Mouse (Mus musculus): ENCODE measurements around the gene Cadm1. TPM values are rescaled to one million over a fixed set of nuclear protein-coding genes. Genes with fewer than 3 reads are reported as not detected.

Cadm1 gene
- polyA plus RNA-seq, 1 experiment: 4.0 TPM

- Histone ChIP-seq H3K4me3 (replicated peaks; ENCODE audit: control insufficient read depth, low read depth, low read length) (no peak overlapping the region), H3K4me1 (ENCODE audit: control insufficient read depth, insufficient read depth, low read length) (no peaks in the 10 kb centered on the region), H3K27ac (ENCODE audit: control insufficient read depth, insufficient read depth, low read depth, low read length, poor library complexity) (no peak overlapping the region)
- WGBS: 25% methylated on average over 8 of the region's 8 CpGs
- TF ChIP-seq CTCF (IDR thresholded peaks at IDR 0.05; ENCODE audit: control insufficient read depth, insufficient read depth, low read length) (no peak), POLR2A (IDR thresholded peaks at IDR 0.05; ENCODE audit: borderline replicate concordance, control insufficient read depth, low read depth, low read length) (no peak)
Measured at GRCm38 (mm10) chr9:47514318-47514717, 15.7 kb upstream of the Cadm1 start.

DNA sequence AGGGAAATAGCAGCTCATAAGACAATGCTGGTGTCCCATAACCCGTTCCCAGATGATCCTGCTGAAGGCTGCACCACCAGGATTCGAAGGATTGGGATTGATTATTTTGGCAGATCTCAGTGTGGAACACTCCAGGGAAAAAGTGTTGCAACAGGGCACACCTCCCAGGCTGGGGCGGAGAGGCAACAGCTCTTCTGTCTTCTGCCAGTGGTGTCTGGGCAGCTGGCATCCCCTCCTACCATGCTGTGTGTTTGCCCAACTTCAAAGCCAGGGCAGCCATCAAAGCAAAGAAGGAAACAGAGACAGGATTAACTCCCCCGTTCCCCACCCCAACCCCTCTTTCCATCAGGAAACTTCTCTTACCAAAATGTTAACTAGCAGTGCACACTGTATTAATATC lies 13.7 kb upstream of the Cadm1 start:
- no peak overlapping the region for H3K27ac ChIP-seq (ENCODE audit: control insufficient read depth, insufficient read depth, low read depth, low read length, poor library complexity)
- no peaks in the 10 kb centered on the region for H3K4me1 ChIP-seq (ENCODE audit: control insufficient read depth, insufficient read depth, low read length)
- TF ChIP-seq POLR2A (IDR thresholded peaks at IDR 0.05; ENCODE audit: borderline replicate concordance, control insufficient read depth, low read depth, low read length): no peak
- TF ChIP-seq CTCF (IDR thresholded peaks at IDR 0.05; ENCODE audit: control insufficient read depth, insufficient read depth, low read length): no peak
- 47% methylated on average over 4 of the region's 4 CpGs for WGBS
- H3K4me3 ChIP-seq (replicated peaks; ENCODE audit: control insufficient read depth, low read depth, low read length): no peak overlapping the region

- TF ChIP-seq CTCF (IDR thresholded peaks at IDR 0.05; ENCODE audit: control insufficient read depth, insufficient read depth, low read length) (no peak), POLR2A (IDR thresholded peaks at IDR 0.05; ENCODE audit: borderline replicate concordance, control insufficient read depth, low read depth, low read length) (no peak)
- H3K4me3 ChIP-seq (replicated peaks; ENCODE audit: control insufficient read depth, low read depth, low read length): no peak overlapping the region
- WGBS: 90% methylated on average over 9 of the region's 9 CpGs
- H3K27ac ChIP-seq (ENCODE audit: control insufficient read depth, insufficient read depth, low read depth, low read length, poor library complexity): no peak overlapping the region
- no peaks in the 10 kb centered on the region for H3K4me1 ChIP-seq (ENCODE audit: control insufficient read depth, insufficient read depth, low read length)
Measured at GRCm38 (mm10) chr9:47527290-47527689, 2.7 kb upstream of the Cadm1 start.

GRCm38 (mm10) chr9:47527741-47528140 lies 2.2 kb upstream of the Cadm1 start:
- WGBS: 78% methylated on average over 5 of the region's 5 CpGs
- no peak overlapping the region for H3K27ac ChIP-seq (ENCODE audit: control insufficient read depth, insufficient read depth, low read depth, low read length, poor library complexity)
- TF ChIP-seq CTCF (IDR thresholded peaks at IDR 0.05; ENCODE audit: control insufficient read depth, insufficient read depth, low read length) (no peak), POLR2A (IDR thresholded peaks at IDR 0.05; ENCODE audit: borderline replicate concordance, control insufficient read depth, low read depth, low read length) (no peak)
- no peaks in the 10 kb centered on the region for H3K4me1 ChIP-seq (ENCODE audit: control insufficient read depth, insufficient read depth, low read length)
- H3K4me3 ChIP-seq (replicated peaks; ENCODE audit: control insufficient read depth, low read depth, low read length): no peak overlapping the region

- Histone ChIP-seq H3K27ac (ENCODE audit: control insufficient read depth, insufficient read depth, low read depth, low read length, poor library complexity) (no peak overlapping the region), H3K4me3 (replicated peaks; ENCODE audit: control insufficient read depth, low read depth, low read length) (no peak overlapping the region), H3K4me1 (ENCODE audit: control insufficient read depth, insufficient read depth, low read length) (no peaks in the 10 kb centered on the region)
- WGBS: 9% methylated on average over 11 of the region's 11 CpGs
- no peak for TF ChIP-seq POLR2A (IDR thresholded peaks at IDR 0.05; ENCODE audit: borderline replicate concordance, control insufficient read depth, low read depth, low read length)
- TF ChIP-seq CTCF (IDR thresholded peaks at IDR 0.05; ENCODE audit: control insufficient read depth, insufficient read depth, low read length): no peak
Measured at GRCm38 (mm10) chr9:47529182-47529581, 791 bp upstream of the Cadm1 start.

GRCm38 (mm10) chr9:47530544-47530921 lies 560 bp downstream of the Cadm1 start:
- Histone ChIP-seq H3K4me3 (replicated peaks; ENCODE audit: control insufficient read depth, low read depth, low read length) (no peak overlapping the region), H3K4me1 (ENCODE audit: control insufficient read depth, insufficient read depth, low read length) (no peaks in the 10 kb centered on the region), H3K27ac (ENCODE audit: control insufficient read depth, insufficient read depth, low read depth, low read length, poor library complexity) (no peak overlapping the region)
- no peak for TF ChIP-seq POLR2A (IDR thresholded peaks at IDR 0.05; ENCODE audit: borderline replicate concordance, control insufficient read depth, low read depth, low read length)
- TF ChIP-seq CTCF (IDR thresholded peaks at IDR 0.05; ENCODE audit: control insufficient read depth, insufficient read depth, low read length): no peak
- under 1% methylated on average over 28 of the region's 30 CpGs for WGBS

- no peak for TF ChIP-seq POLR2A (IDR thresholded peaks at IDR 0.05; ENCODE audit: borderline replicate concordance, control insufficient read depth, low read depth, low read length)
- WGBS: 2% methylated on average over 110 of the region's 110 CpGs
- Histone ChIP-seq H3K27ac (ENCODE audit: control insufficient read depth, insufficient read depth, low read depth, low read length, poor library complexity) (no peak overlapping the region; the same call in 1 of the 2 replicates), H3K4me1 (ENCODE audit: control insufficient read depth, insufficient read depth, low read length) (no peaks in the 10 kb centered on the region), H3K4me3 (replicated peaks; ENCODE audit: control insufficient read depth, low read depth, low read length) (no peak overlapping the region)
Measured at GRCm38 (mm10) chr9:47530922-47531850, 1.2 kb downstream of the Cadm1 start.

GRCm38 (mm10) chr9:47532215-47532865 lies 2.4 kb downstream of the Cadm1 start:
- WGBS: 8% methylated on average over 20 of the region's 20 CpGs
- Histone ChIP-seq H3K4me3 (replicated peaks; ENCODE audit: control insufficient read depth, low read depth, low read length) (no peak overlapping the region), H3K27ac (ENCODE audit: control insufficient read depth, insufficient read depth, low read depth, low read length, poor library complexity) (no peak overlapping the region)

More at GRCm38 (mm10) chr9:47532215-47532865, 2.4 kb downstream of the Cadm1 start:
- H3K4me1 ChIP-seq (ENCODE audit: control insufficient read depth, insufficient read depth, low read length): no peaks in the 10 kb centered on the region
- TF ChIP-seq CTCF (IDR thresholded peaks at IDR 0.05; ENCODE audit: control insufficient read depth, insufficient read depth, low read length) (no peak), POLR2A (IDR thresholded peaks at IDR 0.05; ENCODE audit: borderline replicate concordance, control insufficient read depth, low read depth, low read length) (no peak)
